Mouse (Mus musculus) midbrain, embryonic 14.5 days (tissue): ENCODE results near the gene Paqr9. TPM values are rescaled to one million over a fixed set of nuclear protein-coding genes. Genes with fewer than 3 reads are reported as not detected.
"Not testable (repeated sequence)": the region's sequence is repeated elsewhere in the genome, so short reads cannot be mapped to it uniquely, and the experiment has no call there.

Experiments
- ATAC-seq: fragments of 200-750 bp; cut with Nextera tagmentation; 2 replicates; pipeline ENCODE4 v1.8.0; 2017; ENCODE audit warnings: moderate number of reproducible peaks, moderate library complexity; ENCODE audit not compliant: low FRiP score, low TSS enrichment
- DNase-seq: peaks from one replicate; pipeline ENCODE4 v3.0.0-alpha.2; 2015
- H3K27ac ChIP-seq: fragments of 300-500 bp; sonication (generic); replicated peaks from 2 replicates; pipeline ENCODE4 v1.5.1; 2014; ENCODE audit warnings: mild to moderate bottlenecking, low read depth, low read length, moderate library complexity
- H3K27me3 ChIP-seq: fragments of 300-500 bp; sonication (generic); 2 replicates; pipeline ENCODE4 v1.6.1; 2014; ENCODE audit warnings: low read length, control low read depth, mixed read lengths; ENCODE audit not compliant: control insufficient read depth, insufficient read depth
- H3K36me3 ChIP-seq: fragments of 300-500 bp; sonication (generic); 2 replicates; pipeline ENCODE4 v1.6.1; 2014; ENCODE audit warnings: low read length, control low read depth; ENCODE audit not compliant: control insufficient read depth, insufficient read depth
- H3K4me1 ChIP-seq: fragments of 300-500 bp; sonication (generic); 2 replicates; pipeline ENCODE4 v1.6.1; 2014; ENCODE audit warnings: mild to moderate bottlenecking, antibody characterized with exemption, low read length, control low read depth; ENCODE audit not compliant: control insufficient read depth, insufficient read depth
- H3K4me2 ChIP-seq: fragments of 300-500 bp; sonication (generic); 2 replicates; pipeline ENCODE4 v1.6.1; 2014; ENCODE audit warnings: mild to moderate bottlenecking, low read length, moderate library complexity
- H3K4me3 ChIP-seq: fragments of 300-500 bp; sonication (generic); replicated peaks from 2 replicates; pipeline ENCODE4 v1.5.1; 2014; ENCODE audit warnings: low read depth, low read length
- H3K9ac ChIP-seq: fragments of 300-500 bp; sonication (generic); replicated peaks from 2 replicates; pipeline ENCODE4 v1.6.1; 2014; ENCODE audit warnings: mild to moderate bottlenecking, low read length, moderate library complexity
- H3K9me3 ChIP-seq: fragments of 300-500 bp; sonication (generic); 2 replicates; pipeline ENCODE4 v1.6.1; 2016; ENCODE audit warnings: low read length, control low read depth, mixed read lengths; ENCODE audit not compliant: control insufficient read depth
- WGBS: fragments of 180-500 bp; shearing (Covaris S2); extraction: QIAGEN DNeasy Blood & Tissue Kit; methylation state at CpG from one replicate; pipeline ENCODE4 v1.1.7; 2014; 5-methylcytosine and 5-hydroxymethylcytosine counted together
- polyA plus RNA-seq: library from polyadenylated mRNA; unstranded; fragments of >200 nt; fragmentation: Nextera tagmentation; extraction: Ambion mirVana; gene quantifications from 2 replicates; pipeline ENCODE4 v1.2.1, GENCODE M21; 2014

The Paqr9 gene
- polyA plus RNA-seq, result 4.7 and 6.0 TPM in 2 replicates

DNA sequence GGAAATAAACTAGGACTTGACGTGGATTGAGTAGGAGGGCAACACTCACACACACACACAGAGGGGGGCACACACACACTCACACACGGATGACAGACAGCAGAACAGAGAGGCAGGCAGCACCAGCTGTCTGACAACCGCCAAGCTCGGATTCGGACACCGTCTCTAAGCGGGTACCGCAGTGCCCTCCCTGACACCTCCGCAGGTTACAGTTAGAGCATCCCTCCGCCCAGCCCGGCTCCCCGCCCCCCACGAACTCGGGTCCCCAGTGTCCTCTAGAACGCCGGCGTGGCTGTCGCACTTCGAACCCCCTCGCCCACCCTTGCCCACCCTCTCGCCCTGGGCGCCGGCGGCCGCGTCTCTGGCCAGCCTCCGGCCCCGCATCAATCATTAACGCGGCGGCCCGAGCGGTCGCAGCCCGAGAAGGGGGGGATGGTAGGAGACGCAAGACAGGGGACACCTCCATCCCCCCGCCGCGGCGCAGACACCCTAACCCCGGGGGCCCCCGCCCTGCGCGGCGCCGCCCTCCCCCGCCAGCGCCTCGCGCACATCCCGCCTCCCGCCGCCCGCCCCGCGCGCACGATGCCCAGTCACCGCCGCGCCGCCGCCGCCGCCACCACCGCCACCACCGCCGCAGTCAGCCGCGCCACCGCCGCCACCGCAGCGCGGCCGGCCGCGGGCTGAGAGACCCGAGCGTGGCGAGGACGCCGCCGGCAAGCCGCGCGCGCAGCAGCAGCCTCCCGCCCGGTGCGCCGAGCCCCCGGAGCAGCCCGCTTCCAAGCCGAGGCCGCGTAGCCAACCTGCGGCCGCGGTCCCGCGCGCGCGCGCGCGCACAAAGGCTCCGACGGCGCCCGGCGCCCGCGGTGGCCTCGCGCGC is at the start of gene Paqr9:
Gene Paqr9 (plus strand): TSS at position 599 of the 877 bp plus-strand sequence.
- DNase-seq (peak; percentile 85), ATAC-seq (peak; percentile 73)
- Histone ChIP-seq H3K4me3 (peak within 1 kb of the TSS; percentile 67), H3K4me2 (peak within 1 kb of the TSS; percentile 91), H3K27ac (peak within 1 kb of the TSS; percentile 83), H3K9me3 (no peaks in the 10 kb centered on the region), H3K4me1 (peaks cover 17% of the 10 kb centered on the region), H3K9ac (peak within 1 kb of the TSS; percentile 82), H3K36me3 (no peaks in the 10 kb centered on the region), H3K27me3 (peaks cover 27% of the 10 kb centered on the region)
- under 1% methylated on average over 92 of the region's 118 CpGs for WGBS

DNA sequence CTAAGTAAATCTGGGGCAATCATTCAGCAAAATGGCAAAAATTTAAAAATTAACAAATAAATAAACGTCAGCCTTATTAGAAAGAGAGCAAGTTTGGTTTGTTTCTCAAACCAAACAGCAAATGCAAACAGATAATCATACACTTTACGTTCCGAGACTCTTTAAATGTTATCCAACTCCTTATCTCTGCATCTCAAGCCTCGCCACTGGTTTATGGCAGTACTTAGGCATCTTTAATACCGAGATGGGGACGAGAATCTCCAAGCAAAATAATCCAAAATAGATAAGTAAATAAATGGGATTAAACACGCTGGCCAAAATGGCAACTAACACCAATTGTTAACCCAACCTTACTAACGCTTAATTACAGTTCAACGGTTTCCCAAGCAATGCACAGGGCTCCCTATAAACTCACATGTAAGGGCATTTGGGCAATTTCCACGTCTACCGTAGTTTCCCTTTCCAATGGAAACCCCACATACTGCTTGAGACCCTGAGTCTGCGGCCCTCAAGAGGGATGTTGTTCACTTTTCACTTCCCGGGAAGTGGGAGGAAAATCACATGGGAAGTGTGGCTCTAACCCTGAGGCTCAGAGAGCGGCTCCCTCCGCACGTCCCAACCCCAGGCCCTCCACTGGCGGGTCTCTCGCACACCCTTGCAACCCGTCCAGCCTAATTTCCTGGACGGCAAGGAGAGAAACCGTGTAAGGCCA is 48.6 kb upstream of the Paqr9 start:
- peak overlapping the region; percentile 97 for H3K4me2 ChIP-seq
- ATAC-seq (no peak), DNase-seq (no peak)
- H3K4me3 ChIP-seq, result peak overlapping the region; percentile 98
- peak overlapping the region; percentile 86; the same call in 1 of the 2 replicates for H3K27ac ChIP-seq
- peak overlapping the region; percentile 89 for H3K9ac ChIP-seq
- no peaks in the 10 kb centered on the region for H3K27me3 ChIP-seq
- no peaks in the 10 kb centered on the region for H3K9me3 ChIP-seq
- H3K36me3 ChIP-seq, result no peaks in the 10 kb centered on the region
- 8% methylated on average over 21 of the region's 21 CpGs for WGBS
- H3K4me1 ChIP-seq, result peaks cover 16% of the 10 kb centered on the region

DNA sequence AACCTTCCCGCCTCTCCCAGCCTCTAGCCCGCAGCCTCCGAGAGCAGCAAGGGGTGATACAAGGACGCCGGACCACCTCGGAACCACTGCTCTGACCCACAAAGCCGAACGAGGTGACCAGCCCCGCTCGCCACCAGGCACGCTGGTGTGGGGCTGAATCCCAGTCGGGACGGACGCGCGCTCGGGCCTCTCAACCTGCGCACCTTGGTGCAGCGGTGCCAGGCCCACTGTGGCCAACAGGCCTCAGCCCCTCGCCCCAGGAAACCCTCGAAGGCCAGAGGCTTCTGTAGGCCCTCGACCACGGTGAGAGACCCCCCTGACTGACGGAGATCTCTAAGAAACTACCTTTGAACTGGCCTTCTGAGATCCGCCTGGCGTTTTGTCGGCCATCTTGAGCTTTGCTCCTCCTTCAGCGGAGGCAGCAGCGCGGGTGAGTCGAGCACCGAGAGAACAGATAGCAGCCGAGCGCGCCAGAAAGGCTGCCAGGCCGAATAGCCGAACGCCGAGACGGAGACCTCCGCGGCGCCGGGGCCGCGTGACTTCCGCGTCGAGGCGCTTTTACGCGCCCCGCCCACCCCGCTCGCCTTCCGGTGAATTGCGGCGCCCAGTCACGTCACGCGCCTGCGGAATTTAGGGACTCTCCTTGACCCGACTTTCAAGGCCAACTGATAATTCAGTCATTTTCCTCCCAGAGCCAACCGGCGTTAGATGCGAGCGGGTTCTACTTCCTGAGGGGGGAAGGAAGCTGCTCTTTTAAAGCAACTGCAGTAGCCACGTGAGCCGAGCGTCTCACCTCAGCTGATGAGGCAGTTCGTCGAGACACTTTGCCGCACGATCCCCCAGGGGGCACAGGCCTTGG is 47.8 kb upstream of the Paqr9 start, which contains the start of gene U2surp:
Gene U2surp (minus strand): TSS at position 525 of the 859 bp plus-strand sequence.
- ATAC-seq (peak; percentile 96), DNase-seq (peak; percentile 99)
- Histone ChIP-seq H3K9me3 (no peaks in the 10 kb centered on the region), H3K4me2 (peak within 1 kb of the TSS; percentile 97), H3K36me3 (no peaks in the 10 kb centered on the region), H3K9ac (peak within 1 kb of the TSS; percentile 89), H3K27me3 (no peaks in the 10 kb centered on the region), H3K27ac (peak within 1 kb of the TSS; percentile 88), H3K4me3 (peak within 1 kb of the TSS; percentile 98), H3K4me1 (peaks cover 16% of the 10 kb centered on the region)
- WGBS, result under 1% methylated on average over 74 of the region's 74 CpGs

DNA sequence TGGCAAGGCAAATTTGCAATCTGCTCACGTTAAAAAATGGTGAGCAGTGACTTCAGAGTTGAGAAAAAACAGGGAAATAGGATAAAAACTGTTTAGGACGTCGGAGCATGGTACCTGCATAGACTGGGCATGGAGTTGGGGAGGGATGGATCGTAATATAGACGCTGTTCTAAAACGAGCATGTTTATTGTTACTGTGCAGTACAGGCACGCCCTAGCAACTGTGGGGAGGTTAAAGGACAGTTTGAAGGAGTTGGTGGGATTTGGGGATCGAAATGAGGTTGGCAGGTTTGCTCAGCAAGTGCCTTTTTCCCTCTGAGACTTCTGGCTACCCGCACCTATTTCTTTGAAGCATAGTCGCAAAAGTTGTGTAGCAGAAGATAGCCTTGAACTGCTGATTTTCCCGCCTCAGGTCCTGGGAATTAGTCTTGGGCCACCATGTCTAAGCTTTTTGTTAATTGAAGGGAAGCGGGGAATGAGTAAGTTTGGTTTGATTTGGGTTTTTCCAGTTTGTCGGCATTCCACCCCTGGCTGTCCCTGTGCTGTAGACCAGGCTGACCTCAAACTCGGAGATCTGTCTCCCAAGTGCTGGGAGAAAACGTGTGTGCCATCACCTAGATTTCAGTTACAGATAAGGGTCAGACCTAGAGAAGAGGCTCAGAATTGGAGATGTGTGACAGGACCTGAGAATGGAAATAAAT is 47.0 kb upstream of the Paqr9 start:
- H3K27me3 ChIP-seq, result no peaks in the 10 kb centered on the region
- WGBS, result 27% methylated on average over 15 of the region's 15 CpGs
- H3K4me1 ChIP-seq, result peaks cover 16% of the 10 kb centered on the region
- H3K9me3 ChIP-seq, result no peaks in the 10 kb centered on the region
- H3K9ac ChIP-seq, result peak overlapping the region; percentile 61
- no peak for DNase-seq
- H3K4me2 ChIP-seq, result peak overlapping the region; percentile 97
- peak; percentile 40; the same call in 1 of the 2 replicates for ATAC-seq
- H3K27ac ChIP-seq, result peak overlapping the region; percentile 88
- H3K36me3 ChIP-seq, result no peaks in the 10 kb centered on the region
- peak overlapping the region; percentile 98 for H3K4me3 ChIP-seq

DNA sequence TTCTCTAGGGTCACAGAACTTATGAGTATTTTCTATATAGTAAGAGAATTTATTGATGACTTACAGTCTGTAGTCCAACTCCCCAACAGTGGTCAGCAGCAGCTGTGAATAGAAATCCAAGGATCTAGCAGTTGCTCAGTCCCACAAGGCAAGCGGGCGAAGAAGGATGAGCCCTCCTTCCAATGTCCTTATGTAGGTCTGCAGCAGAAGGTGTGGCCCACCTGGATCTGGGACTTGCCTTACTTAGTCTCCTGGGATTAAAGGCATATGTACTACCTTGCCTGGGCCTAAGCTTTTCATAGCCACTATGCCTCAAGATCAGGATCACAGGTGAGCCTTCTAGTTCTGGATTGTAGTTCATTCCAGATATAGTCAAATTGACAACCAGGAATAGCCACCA is 45.7 kb upstream of the Paqr9 start:
- no peaks in the 10 kb centered on the region for H3K36me3 ChIP-seq
- no peak overlapping the region for H3K9ac ChIP-seq
- no peak for DNase-seq
- H3K27me3 ChIP-seq, result no peaks in the 10 kb centered on the region
- no peak overlapping the region for H3K27ac ChIP-seq
- WGBS, result 98% methylated on average over 2 of the region's 2 CpGs
- peaks cover 16% of the 10 kb centered on the region for H3K4me1 ChIP-seq
- H3K9me3 ChIP-seq, result no peaks in the 10 kb centered on the region
- H3K4me3 ChIP-seq, result no peak overlapping the region
- no peak overlapping the region for H3K4me2 ChIP-seq
- no peak for ATAC-seq

DNA sequence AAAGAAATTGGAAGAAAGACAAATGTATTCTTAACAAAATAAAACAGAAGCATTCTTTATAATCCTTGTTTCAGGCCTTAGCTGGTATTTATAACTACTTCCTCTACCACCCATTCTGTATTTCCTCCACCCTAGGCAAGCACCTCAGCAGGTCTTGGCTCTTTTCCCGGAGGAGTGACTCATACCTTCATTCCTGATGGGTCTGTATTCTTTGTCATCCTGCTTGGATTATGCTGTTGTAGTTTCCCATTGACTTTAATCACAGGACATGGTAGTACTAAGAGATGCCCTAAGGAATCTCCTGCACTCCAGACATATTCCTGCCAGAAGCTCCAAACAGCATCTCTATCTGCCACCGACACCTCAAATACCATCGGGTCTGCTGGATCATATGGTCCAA is 45.1 kb upstream of the Paqr9 start:
- not testable (repeated sequence) for H3K4me3 ChIP-seq, H3K27me3 ChIP-seq, H3K36me3 ChIP-seq, H3K9me3 ChIP-seq, H3K9ac ChIP-seq, H3K27ac ChIP-seq, H3K4me2 ChIP-seq, DNase-seq, ATAC-seq
- H3K4me1 ChIP-seq, result peaks cover 16% of the 10 kb centered on the region
- WGBS, result 94% methylated on average over 3 of the region's 3 CpGs

DNA sequence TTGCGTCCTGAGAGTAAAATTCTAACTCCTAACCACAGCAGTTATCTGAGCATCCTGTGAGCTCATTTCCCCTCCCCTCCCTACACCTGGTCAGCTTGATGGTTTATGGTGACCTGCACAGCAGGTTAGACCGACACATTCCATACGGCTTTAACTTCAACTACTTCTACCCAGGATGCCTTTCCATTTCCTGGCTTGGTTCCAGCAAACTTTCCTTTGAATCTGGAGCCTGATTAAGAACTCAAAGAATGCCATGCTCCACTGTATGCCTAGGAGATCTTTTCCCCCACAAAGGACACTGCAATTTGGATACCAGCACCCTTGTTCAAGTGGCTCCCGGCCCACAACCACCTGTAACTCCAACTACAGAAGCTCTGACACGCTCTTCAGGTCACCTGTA is 38.9 kb upstream of the Paqr9 start:
- no peak for ATAC-seq
- no peak overlapping the region for H3K27ac ChIP-seq
- WGBS, result 86% methylated on average over 5 of the region's 5 CpGs
- no peaks in the 10 kb centered on the region for H3K9me3 ChIP-seq
- no peak for DNase-seq
- no peaks in the 10 kb centered on the region for H3K4me1 ChIP-seq
- no peak overlapping the region for H3K4me3 ChIP-seq
- no peak overlapping the region for H3K4me2 ChIP-seq
- no peaks in the 10 kb centered on the region for H3K36me3 ChIP-seq
- no peak overlapping the region for H3K9ac ChIP-seq
- H3K27me3 ChIP-seq, result no peaks in the 10 kb centered on the region

DNA sequence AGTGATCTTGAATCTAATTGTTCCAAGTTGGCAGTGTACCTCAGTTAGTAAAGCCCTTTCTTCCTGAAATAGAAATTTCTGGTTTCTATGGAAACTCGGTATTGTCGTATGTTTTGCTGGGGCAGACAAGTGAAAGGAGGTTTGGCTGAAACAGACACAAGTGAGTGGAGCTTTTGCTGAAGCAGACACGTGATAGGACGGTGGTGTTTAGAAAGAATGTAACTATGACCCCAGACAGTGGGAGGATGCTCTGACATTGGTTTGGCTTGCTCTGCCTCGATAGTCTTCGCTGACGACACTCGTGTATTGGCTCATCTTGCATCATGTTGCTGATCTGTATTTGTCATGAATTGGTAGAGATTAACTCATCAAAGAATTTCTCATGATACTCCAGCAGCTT is 38.4 kb upstream of the Paqr9 start:
- no peaks in the 10 kb centered on the region for H3K4me1 ChIP-seq
- 91% methylated on average over 8 of the region's 8 CpGs for WGBS
- ATAC-seq, result no peak

More for the DNA sequence above, 38.4 kb upstream of the Paqr9 start:
- Histone ChIP-seq H3K9me3 (no peaks in the 10 kb centered on the region), H3K4me2 (no peak overlapping the region), H3K27me3 (no peaks in the 10 kb centered on the region), H3K27ac (no peak overlapping the region), H3K9ac (no peak overlapping the region), H3K4me3 (no peak overlapping the region), H3K36me3 (no peaks in the 10 kb centered on the region)
- no peak for DNase-seq
